Mouse (Mus musculus) fibroblast of lung, adult 2 months (primary cell): ENCODE measurements around the gene Uqcc3.
"Not testable (repeated sequence)": the region's sequence is repeated elsewhere in the genome, so short reads cannot be mapped to it uniquely, and the experiment has no call there.

ENCODE experiments used
- DNase-seq: peaks from one replicate; pipeline ENCODE4 v3.0.0-alpha.2; 2011; ENCODE audit warnings: low read depth

Gene Uqcc3

GRCm38 (mm10) chr19:8895397-8895960 lies 14.8 kb upstream of the Uqcc3 start:
- DNase-seq, result no peak

DNA sequence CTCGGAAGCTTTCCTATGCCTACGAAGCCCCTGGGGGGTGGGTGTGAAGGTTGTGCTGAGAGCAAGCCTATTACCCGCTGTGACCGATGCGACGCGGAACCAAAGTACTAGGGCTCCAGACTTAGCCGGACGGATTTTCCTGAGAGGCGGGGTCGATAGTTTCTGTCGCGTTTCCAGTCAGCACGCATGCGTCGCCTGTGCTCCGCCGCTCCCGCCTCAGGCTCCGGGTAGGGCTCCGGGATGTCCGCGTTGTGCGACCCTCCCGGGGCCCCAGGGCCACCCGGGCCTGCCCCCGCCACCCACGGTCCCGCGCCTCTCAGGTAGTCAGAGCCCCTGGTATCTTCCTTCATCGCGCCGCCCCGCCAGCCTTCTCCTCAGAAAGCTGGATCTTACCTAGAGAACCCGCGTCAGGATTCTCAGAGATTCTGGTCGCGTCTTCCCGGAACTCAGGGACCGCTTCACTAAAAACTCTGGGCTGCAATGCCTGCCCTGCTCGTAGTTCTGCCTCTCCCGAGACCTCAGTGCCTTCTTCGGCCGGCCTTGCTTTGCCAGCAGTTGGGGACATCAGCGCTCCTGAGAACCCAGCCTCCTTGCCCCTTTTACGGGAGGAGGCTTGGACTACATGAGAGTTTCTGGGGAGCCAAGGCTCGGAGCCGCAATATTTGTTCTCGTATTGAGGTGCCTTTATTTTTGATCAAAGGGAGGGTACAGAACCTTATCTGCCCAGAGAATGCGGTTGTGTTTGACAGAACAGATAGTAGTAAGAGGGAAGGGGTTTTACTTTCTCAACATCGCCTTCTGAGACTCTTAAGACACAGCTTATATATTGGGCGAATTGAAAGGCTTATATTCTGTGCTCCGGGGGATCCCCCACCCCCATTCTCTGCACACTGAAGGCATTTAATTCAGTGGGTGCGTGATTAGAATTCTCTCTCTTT lies 12.4 kb upstream of the Uqcc3 start, which contains the start of gene Ints5:
Ints5 (plus strand) TSS at position 177 of the 938 bp plus-strand sequence.
- DNase-seq, result no peak

- peak; percentile 79 for DNase-seq
Measured at GRCm38 (mm10) chr19:8888511-8889385, 8.0 kb upstream of the Uqcc3 start, which contains the start of the genes 1810009A15Rik and Gm49416. Gene 1810009A15Rik (plus strand): TSS chr19:8888853. Gene Gm49416 (plus strand): TSS chr19:8888926.

- no peak for DNase-seq
Measured at GRCm38 (mm10) chr19:8887585-8888463, 7.1 kb upstream of the Uqcc3 start.

GRCm38 (mm10) chr19:8886916-8887584 lies 6.3 kb upstream of the Uqcc3 start:
- DNase-seq, result no peak

DNA sequence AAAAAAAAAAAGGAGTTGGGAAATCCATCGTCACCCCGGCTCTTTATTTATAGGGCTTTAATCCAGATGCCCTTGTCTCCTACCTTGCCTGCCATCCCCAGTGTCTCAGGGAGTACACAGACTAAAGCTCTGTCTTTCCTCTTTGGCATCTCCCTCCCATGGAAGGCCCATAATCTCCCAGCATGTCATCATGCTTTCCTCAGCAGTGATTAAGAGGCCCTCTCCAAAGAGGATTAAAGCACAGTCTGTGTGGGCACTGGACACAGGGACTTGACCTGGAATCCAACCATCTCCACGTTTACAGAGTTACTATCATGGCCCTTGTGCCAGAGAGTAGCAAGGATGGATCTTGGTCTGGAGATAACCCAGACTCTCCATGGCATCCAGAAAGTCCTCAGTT lies 2.9 kb upstream of the Uqcc3 start, which contains the start of the genes Lbhd1 and Gm49403:
Lbhd1 (plus strand) TSS at position 117 of the 400 bp plus-strand sequence.
Gm49403 (plus strand) TSS at position 315 of the 400 bp plus-strand sequence.
- DNase-seq, result no peak

- DNase-seq, result no peak
Measured at GRCm38 (mm10) chr19:8881034-8881392, 290 bp upstream of the Uqcc3 start.

GRCm38 (mm10) chr19:8875031-8875430 lies 5.7 kb downstream of the Uqcc3 start:
- no peak for DNase-seq

GRCm38 (mm10) chr19:8872266-8872840 lies 8.4 kb downstream of the Uqcc3 start:
- no peak for DNase-seq

DNA sequence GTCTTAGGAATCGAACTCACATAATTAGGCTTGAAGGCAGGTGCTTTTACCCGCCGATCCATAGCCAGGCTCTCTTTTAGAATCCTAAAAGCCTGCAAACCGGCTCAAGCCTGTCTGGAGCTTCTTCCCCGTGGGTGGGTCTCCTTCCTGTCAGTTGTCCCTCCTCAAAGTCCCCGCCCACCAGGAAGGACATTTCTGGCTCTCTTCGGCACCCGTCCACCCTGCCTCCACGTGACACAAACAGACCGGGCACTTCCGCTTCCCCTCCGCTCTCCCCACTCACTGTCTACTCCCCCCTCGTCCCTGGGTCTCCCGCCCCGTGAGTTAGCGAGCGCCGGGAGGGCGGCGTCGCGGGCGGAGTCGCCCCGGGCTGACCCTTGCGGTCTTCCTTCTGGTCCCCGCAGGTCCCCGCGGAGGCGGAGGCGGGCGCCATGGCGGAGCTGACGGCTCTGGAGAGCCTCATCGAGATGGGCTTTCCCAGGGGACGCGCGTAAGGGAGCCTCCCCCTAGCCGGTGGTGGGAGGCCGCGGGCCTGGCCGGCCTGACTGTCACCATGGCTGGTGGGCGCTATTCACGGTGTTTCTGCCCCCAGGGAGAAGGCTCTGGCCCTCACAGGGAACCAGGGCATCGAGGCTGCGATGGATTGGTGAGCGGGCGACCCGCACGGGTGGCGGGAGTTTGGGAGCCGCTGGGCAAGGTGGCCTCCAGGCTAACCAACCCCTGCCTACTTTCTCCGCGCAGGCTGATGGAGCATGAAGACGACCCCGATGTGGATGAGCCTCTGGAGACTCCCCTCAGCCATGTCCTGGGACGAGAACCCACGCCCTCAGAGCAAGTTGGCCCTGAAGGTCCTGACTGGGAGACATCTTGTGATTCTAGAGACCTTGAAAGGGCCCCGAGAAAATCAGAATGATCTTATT lies 9.2 kb downstream of the Uqcc3 start, which contains the start of gene Ubxn1:
Ubxn1 (plus strand) TSS at position 230 of the 920 bp plus-strand sequence.
- peak; percentile 97 for DNase-seq

DNA sequence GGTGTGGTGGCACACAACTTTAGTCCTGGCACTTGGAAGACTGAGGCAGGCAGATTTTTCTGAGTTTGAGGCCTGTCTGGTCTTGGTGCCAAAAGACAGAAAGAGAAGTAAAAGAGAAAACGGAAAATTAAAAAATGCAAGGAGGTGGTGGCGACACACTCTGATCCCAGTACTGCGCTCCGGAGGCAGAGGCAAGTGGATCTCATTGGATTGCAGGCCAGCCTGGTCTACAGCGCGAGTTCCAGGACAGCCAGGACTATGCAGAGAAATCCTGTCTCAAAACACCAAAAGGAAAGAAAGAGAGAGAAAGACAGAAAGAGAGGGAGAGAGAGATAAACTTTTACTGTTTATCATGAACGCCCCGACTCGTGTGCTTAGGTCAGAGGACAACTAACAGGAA lies 9.9 kb downstream of the Uqcc3 start:
- no peak for DNase-seq

DNA sequence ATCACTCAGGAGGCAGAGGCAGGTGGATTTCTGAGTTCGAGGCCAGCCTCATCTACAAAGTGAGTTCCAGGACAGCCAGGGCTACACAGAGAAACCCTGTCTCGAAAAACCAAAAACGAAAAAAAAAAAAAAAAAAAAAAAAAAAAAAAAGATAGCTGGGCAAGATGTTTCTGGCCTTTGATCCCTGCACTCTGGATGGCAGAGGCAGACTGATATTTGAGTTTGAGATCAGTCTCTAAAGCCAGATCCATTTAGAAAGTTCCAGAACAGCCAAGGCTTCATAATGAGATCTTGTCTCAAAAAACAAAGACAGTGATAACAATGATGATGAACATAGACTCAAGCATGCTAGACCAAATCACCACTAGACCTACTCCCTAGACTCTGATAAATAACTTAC lies 10.3 kb downstream of the Uqcc3 start:
- DNase-seq, result not testable (repeated sequence)

DNA sequence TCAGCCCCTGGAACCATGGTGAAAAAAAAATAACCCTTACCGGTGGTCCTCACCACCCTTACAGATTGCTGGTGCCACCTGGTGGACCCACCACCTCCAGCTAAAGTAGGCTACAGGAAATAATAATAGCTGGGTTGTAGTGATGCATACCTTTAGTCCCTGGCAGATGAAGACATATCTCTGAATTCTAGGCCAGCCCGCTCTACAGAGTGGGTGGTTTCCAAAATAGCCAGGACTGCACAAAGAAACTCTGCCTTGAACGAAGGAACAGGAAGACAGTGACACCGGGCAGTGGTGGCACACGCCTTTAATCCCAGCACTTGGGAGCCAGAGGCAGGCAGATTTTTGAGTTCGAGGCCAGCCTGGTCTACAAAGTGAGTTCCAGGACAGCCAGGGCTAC lies 16.5 kb downstream of the Uqcc3 start:
- DNase-seq, result no peak

GRCm38 (mm10) chr19:8859018-8859417 lies 21.7 kb downstream of the Uqcc3 start:
- DNase-seq, result no peak

GRCm38 (mm10) chr19:8857689-8858088 lies 23.0 kb downstream of the Uqcc3 start:
- DNase-seq, result no peak

GRCm38 (mm10) chr19:8853117-8853516 lies 27.6 kb downstream of the Uqcc3 start:
- no peak for DNase-seq

- DNase-seq, result no peak
Measured at GRCm38 (mm10) chr19:8852236-8852928, 28.3 kb downstream of the Uqcc3 start.

- no peak for DNase-seq
Measured at GRCm38 (mm10) chr19:8851639-8852038, 29.1 kb downstream of the Uqcc3 start.
